Mouse (Mus musculus) lung, adult 2 months (tissue): ENCODE data around the gene Clpsl2.
"Not testable (repeated sequence)": the region's sequence is repeated elsewhere in the genome, so short reads cannot be mapped to it uniquely, and the experiment has no call there.

Source experiments
- CTCF ChIP-seq: fragments of 200-500 bp; IDR thresholded peaks from 2 replicates; pipeline ENCODE4 v1.5.1; 2011; ENCODE audit warnings: mild to moderate bottlenecking, low read length, control low read depth; ENCODE audit not compliant: insufficient read depth
- POLR2A ChIP-seq: fragments of 200-500 bp; IDR thresholded peaks from 2 replicates; pipeline ENCODE4 v1.6.1; 2011; ENCODE audit warnings: low read depth, mild to moderate bottlenecking, control low read depth, low read length, borderline replicate concordance; ENCODE audit errors: extremely low read depth

DNA sequence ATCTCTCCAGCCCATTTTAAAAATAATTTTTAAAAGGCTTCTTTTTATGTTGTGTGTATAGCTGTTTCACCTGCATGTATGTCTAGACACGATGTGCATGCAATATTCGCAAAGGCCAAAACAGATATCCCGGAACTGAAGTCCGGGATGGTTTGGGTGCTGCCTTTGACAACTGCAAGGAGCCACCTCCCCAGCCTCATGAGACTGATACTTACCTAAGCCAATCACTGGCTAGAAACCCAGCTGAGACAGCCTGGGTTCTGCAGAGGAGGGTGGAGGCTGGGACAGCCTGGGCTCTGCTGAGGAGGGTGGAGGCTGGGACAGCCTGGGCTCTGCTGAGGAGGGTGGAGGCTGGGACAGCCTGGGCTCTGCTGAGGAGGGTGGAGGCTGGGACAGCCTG lies 4.8 kb downstream of the Clpsl2 start:
- TF ChIP-seq CTCF, POLR2A: not testable (repeated sequence)
